Mouse (Mus musculus): Measurements from ENCODE around the gene Lep.
A peak's percentile ranks its signal among the peaks of the same experiment; 100 is the strongest.

Gene Lep

GRCm38 (mm10) chr6:29049926-29050325 lies 10.1 kb upstream of the Lep start:
- no peak for DNase-seq

- DNase-seq: no peak
Observed at GRCm38 (mm10) chr6:29052188-29052587, 7.8 kb upstream of the Lep start.

- DNase-seq: no peak
Observed at GRCm38 (mm10) chr6:29053181-29053580, 6.8 kb upstream of the Lep start.

GRCm38 (mm10) chr6:29056377-29056776 lies 3.6 kb upstream of the Lep start:
- no peak for DNase-seq

GRCm38 (mm10) chr6:29066389-29066790 lies 6.4 kb downstream of the Lep start:
- no peak for DNase-seq

GRCm38 (mm10) chr6:29072258-29072657 lies 12.2 kb downstream of the Lep start:
- DNase-seq: no peak

GRCm38 (mm10) chr6:29073462-29074132 lies 13.6 kb downstream of the Lep start:
- DNase-seq: no peak

GRCm38 (mm10) chr6:29074133-29074469 lies 14.1 kb downstream of the Lep start:
- no peak for DNase-seq

GRCm38 (mm10) chr6:29079291-29079690 lies 19.3 kb downstream of the Lep start:
- DNase-seq: no peak

GRCm38 (mm10) chr6:29081826-29082363 lies 21.9 kb downstream of the Lep start:
- peak; percentile 94 for DNase-seq

GRCm38 (mm10) chr6:29082776-29083354 lies 22.8 kb downstream of the Lep start:
- no peak for DNase-seq

GRCm38 (mm10) chr6:29084401-29084800 lies 24.4 kb downstream of the Lep start:
- DNase-seq: no peak

GRCm38 (mm10) chr6:29087921-29088709 lies 28.1 kb downstream of the Lep start:
- DNase-seq: peak; percentile 99

GRCm38 (mm10) chr6:29092234-29092633 lies 32.2 kb downstream of the Lep start:
- peak; percentile 84 for DNase-seq

GRCm38 (mm10) chr6:29092904-29093303 lies 32.9 kb downstream of the Lep start:
- peak; percentile 83 for DNase-seq

GRCm38 (mm10) chr6:29099536-29100170 lies 39.6 kb downstream of the Lep start:
- DNase-seq: no peak

- DNase-seq: no peak
Observed at GRCm38 (mm10) chr6:29100423-29100822, 40.4 kb downstream of the Lep start.

GRCm38 (mm10) chr6:29101248-29101864 lies 41.3 kb downstream of the Lep start:
- DNase-seq: no peak

- peak; percentile 95 for DNase-seq
Observed at GRCm38 (mm10) chr6:29108376-29108775, 48.4 kb downstream of the Lep start.

- DNase-seq: no peak
Observed at GRCm38 (mm10) chr6:29111501-29111900, 51.5 kb downstream of the Lep start.

GRCm38 (mm10) chr6:29115756-29116155 lies 55.7 kb downstream of the Lep start:
- no peak for DNase-seq

- peak; percentile 99 for DNase-seq
Observed at GRCm38 (mm10) chr6:29117417-29118104, 57.5 kb downstream of the Lep start.

Measured in heart, adult 11 months (tissue).